Mouse (Mus musculus) liver, adult 2 months (tissue): Measurements from ENCODE around the gene Mnt. TPM values are rescaled to one million over a fixed set of nuclear protein-coding genes. Genes with fewer than 3 reads are reported as not detected.
A peak's percentile ranks its signal among the peaks of the same experiment; 100 is the strongest.

ENCODE experiments used
- DNase-seq: peaks from one replicate; pipeline ENCODE4 v3.0.0-alpha.2; 2011; ENCODE audit warnings: low read depth, low spot score; ENCODE audit errors: extremely low read depth
- H3K27ac ChIP-seq: fragments of 200-500 bp; replicated peaks from 2 replicates; pipeline ENCODE4 v1.5.1; 2012; ENCODE audit warnings: low read depth, mild to moderate bottlenecking, control low read depth, inconsistent platforms, low read length; ENCODE audit not compliant: insufficient read depth
- H3K27me3 ChIP-seq: fragments of 200-500 bp; 2 replicates; pipeline ENCODE4 v1.6.1; 2012; ENCODE audit warnings: mild to moderate bottlenecking, moderate library complexity, low read length, inconsistent platforms; ENCODE audit not compliant: control insufficient read depth, insufficient read depth
- H3K36me3 ChIP-seq: fragments of 200-500 bp; 2 replicates; pipeline ENCODE4 v1.6.1; 2012; ENCODE audit warnings: low read length, inconsistent platforms; ENCODE audit not compliant: control insufficient read depth, insufficient read depth
- H3K4me1 ChIP-seq: fragments of 200-500 bp; 2 replicates; pipeline ENCODE4 v1.6.1; 2011; ENCODE audit warnings: low read length; ENCODE audit not compliant: control insufficient read depth, insufficient read depth
- H3K4me3 ChIP-seq: fragments of 200-500 bp; 2 replicates; pipeline ENCODE4 v1.5.1; 2011; ENCODE audit warnings: low read depth, mild to moderate bottlenecking, control low read depth, low read length, moderate library complexity; ENCODE audit not compliant: insufficient read depth
- H3K79me2 ChIP-seq: fragments of 200-500 bp; 2 replicates; pipeline ENCODE4 v1.6.1; 2012; ENCODE audit warnings: inconsistent platforms, mild to moderate bottlenecking, low read length, moderate library complexity; ENCODE audit not compliant: control insufficient read depth, insufficient read depth
- H3K9ac ChIP-seq: fragments of 200-500 bp; 2 replicates; pipeline ENCODE4 v1.6.1; 2012; ENCODE audit warnings: low read depth, mild to moderate bottlenecking, control low read depth, inconsistent platforms, low read length
- CTCF ChIP-seq: fragments of 200-500 bp; IDR thresholded peaks from 2 replicates; pipeline ENCODE4 v1.5.1; 2011; ENCODE audit warnings: low read depth, low read length, control low read depth
- POLR2A ChIP-seq: fragments of 200-500 bp; IDR thresholded peaks from 2 replicates; pipeline ENCODE4 v1.6.1; 2011; ENCODE audit warnings: low read length, control low read depth; ENCODE audit not compliant: insufficient read depth; ENCODE audit errors: extremely low read depth
- WGBS: fragments of 180-500 bp; shearing (Covaris S2); methylation state at CpG from one replicate; pipeline ENCODE4 v1.1.7; 2018; 5-methylcytosine and 5-hydroxymethylcytosine counted together
- polyA plus RNA-seq: library from polyadenylated mRNA; depleted of rRNA; stranded (reverse); fragments of >200 nt; gene quantifications from 2 replicates; pipeline ENCODE4 v1.2.3, GENCODE M21; 2012
- total RNA-seq: library from RNA; depleted of rRNA; stranded (reverse); fragments of >200 nt; gene quantifications from 2 replicates; pipeline ENCODE4 v1.2.3, GENCODE M21; 2014

Mnt gene
- total and polyA plus RNA-seq, 2 experiments, result 1.0 to 4.7 TPM

GRCm38 (mm10) chr11:74828404-74828931 lies 2.3 kb upstream of the Mnt start:
- Histone ChIP-seq H3K27me3 (no peaks in the 10 kb centered on the region), H3K79me2 (peaks cover 8% of the 10 kb centered on the region; the same call in 1 of the 2 replicates), H3K27ac (peak overlapping the region; percentile 53), H3K36me3 (no peaks in the 10 kb centered on the region), H3K4me3 (no peak overlapping the region), H3K9ac (no peak overlapping the region), H3K4me1 (peaks cover 34% of the 10 kb centered on the region)
- peak; percentile 58 for DNase-seq
- WGBS, result 63% methylated on average over 2 of the region's 2 CpGs
- TF ChIP-seq CTCF (no peak), POLR2A (no peak)

GRCm38 (mm10) chr11:74828965-74829550 lies 1.7 kb upstream of the Mnt start:
- H3K36me3 ChIP-seq, result no peaks in the 10 kb centered on the region
- H3K4me3 ChIP-seq, result no peak overlapping the region
- peaks cover 38% of the 10 kb centered on the region for H3K4me1 ChIP-seq
- TF ChIP-seq CTCF (no peak), POLR2A (no peak)
- WGBS, result 41% methylated on average over 11 of the region's 11 CpGs
- H3K79me2 ChIP-seq, result peaks cover 14% of the 10 kb centered on the region; the same call in 1 of the 2 replicates
- no peak overlapping the region; the same call in 1 of the 2 replicates for H3K9ac ChIP-seq
- H3K27ac ChIP-seq, result peak overlapping the region; percentile 94
- no peak for DNase-seq
- H3K27me3 ChIP-seq, result no peaks in the 10 kb centered on the region

- TF ChIP-seq POLR2A (peak; percentile 18; the same call in 1 of the 2 replicates), CTCF (peak; percentile 38; the same call in 1 of the 2 replicates)
- WGBS, result under 1% methylated on average over 20 of the region's 20 CpGs
- Histone ChIP-seq H3K79me2 (peaks cover 21% of the 10 kb centered on the region; the same call in 1 of the 2 replicates), H3K27ac (peak overlapping the region; percentile 94), H3K9ac (peak overlapping the region; percentile 53), H3K36me3 (no peaks in the 10 kb centered on the region), H3K27me3 (no peaks in the 10 kb centered on the region), H3K4me1 (peaks cover 43% of the 10 kb centered on the region), H3K4me3 (peak overlapping the region; percentile 33)
- peak; percentile 86 for DNase-seq
These were observed 908 bp upstream of the Mnt start for GRCm38 (mm10) chr11:74829812-74830211.

- Histone ChIP-seq H3K79me2 (peaks cover 30% of the 10 kb centered on the region), H3K27me3 (no peaks in the 10 kb centered on the region), H3K4me1 (peaks cover 39% of the 10 kb centered on the region), H3K36me3 (no peaks in the 10 kb centered on the region), H3K4me3 (peak overlapping the region; percentile 79), H3K9ac (peak overlapping the region; percentile 94), H3K27ac (peak overlapping the region; percentile 85)
- 1% methylated on average over 35 of the region's 35 CpGs for WGBS
- TF ChIP-seq POLR2A (no peak), CTCF (no peak)
- DNase-seq, result peak; percentile 62
These were observed 478 bp downstream of the Mnt start for GRCm38 (mm10) chr11:74831191-74831605.

- DNase-seq, result peak; percentile 95
- H3K4me1 ChIP-seq, result peaks cover 35% of the 10 kb centered on the region
These were observed 1.1 kb downstream of the Mnt start for GRCm38 (mm10) chr11:74831606-74832451.

More at GRCm38 (mm10) chr11:74831606-74832451, 1.1 kb downstream of the Mnt start:
- TF ChIP-seq POLR2A (peak; percentile 92), CTCF (no peak)
- Histone ChIP-seq H3K9ac (peak overlapping the region; percentile 94), H3K4me3 (peak overlapping the region; percentile 79), H3K27ac (peak overlapping the region; percentile 85), H3K36me3 (no peaks in the 10 kb centered on the region), H3K27me3 (no peaks in the 10 kb centered on the region), H3K79me2 (peaks cover 35% of the 10 kb centered on the region)
- under 1% methylated on average over 61 of the region's 61 CpGs for WGBS
